Mouse (Mus musculus) T-helper 1 cell (primary cell): ENCODE results near the gene Vmn1r38.
"Not testable (repeated sequence)": the region's sequence is repeated elsewhere in the genome, so short reads cannot be mapped to it uniquely, and the experiment has no call there.

Experiments used
- in situ Hi-C: fragments of 300-600 bp; cut with MboI, MseI; formaldehyde crosslinking; loops from one replicate; pipeline ENCODE4 v1.15.1; 2025; ENCODE audit warnings: high pct_unique_total_duplicates

The Vmn1r38 gene

GRCm38 (mm10) chr6:66782527-66782926 is at the start of gene Vmn1r38:
Vmn1r38 (minus strand) TSS chr6:66782627.
- in situ Hi-C loops, result loop anchor here (25.0 kb wide), 1 partner anchor 1355 kb away; no protein-coding TSS in a partner anchor

GRCm38 (mm10) chr6:66810509-66810908 is 28.1 kb upstream of the Vmn1r38 start, which contains the start of gene Vmn1r39:
Vmn1r39 (minus strand) TSS chr6:66810609.
- in situ Hi-C loops, result no loop called here

- in situ Hi-C loops, result no loop called here
Observed at GRCm38 (mm10) chr6:66806311-66806710, 23.9 kb upstream of the Vmn1r38 start.

- in situ Hi-C loops, result no loop called here
Observed at GRCm38 (mm10) chr6:66805713-66806112, 23.3 kb upstream of the Vmn1r38 start.

- in situ Hi-C loops, result not testable (repeated sequence)
Observed at GRCm38 (mm10) chr6:66729082-66729481, 53.3 kb downstream of the Vmn1r38 start, which contains the start of gene Vmn1r37. Vmn1r37 (plus strand) TSS chr6:66729382.
